Mouse (Mus musculus): ENCODE data around the gene Lpcat2. TPM values are rescaled to one million over a fixed set of nuclear protein-coding genes. Genes with fewer than 3 reads are reported as not detected.
"Not testable (repeated sequence)": the region's sequence is repeated elsewhere in the genome, so short reads cannot be mapped to it uniquely, and the experiment has no call there.

Lpcat2 gene
- polyA plus RNA-seq, 1 experiment from 2014 or later: 5.0 TPM

DNA sequence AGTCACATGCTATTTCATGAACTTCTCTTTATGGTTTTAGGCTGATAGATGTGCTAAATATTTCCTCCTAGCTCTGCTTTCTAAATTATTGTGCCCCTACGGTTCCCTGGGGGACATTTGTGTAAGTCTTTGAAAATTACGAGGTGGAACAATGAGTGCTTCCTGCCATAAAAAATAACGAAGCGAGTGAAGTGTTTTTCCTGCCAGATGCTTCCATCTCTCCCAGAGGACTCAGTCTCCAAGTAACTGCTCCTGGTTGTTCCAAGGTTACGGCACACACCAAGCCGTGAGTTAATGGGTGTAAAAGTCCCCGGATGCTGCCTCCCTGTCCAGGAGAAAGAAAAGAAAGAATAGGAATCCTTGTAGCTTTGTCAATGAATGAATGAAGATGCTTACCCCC is 15.1 kb downstream of the Lpcat2 start:
- H3K4me3 ChIP-seq (ENCODE audit: low read depth, low read length): no peak overlapping the region
- 60% methylated on average over 7 of the region's 7 CpGs for WGBS (ENCODE audit: insufficient replicate concordance)
- H3K36me3 ChIP-seq (ENCODE audit: control insufficient read depth, insufficient read depth): no peaks in the 10 kb centered on the region
- H3K27me3 ChIP-seq (ENCODE audit: control insufficient read depth, insufficient read depth, low read depth, low read length): no peaks in the 10 kb centered on the region
- no peaks in the 10 kb centered on the region for H3K9me3 ChIP-seq (replicated peaks; ENCODE audit: control insufficient read depth, low read length)
- H3K27ac ChIP-seq (ENCODE audit: low read length): no peak overlapping the region
- ATAC-seq (ENCODE audit: low read depth): no peak
- no peak overlapping the region for H3K9ac ChIP-seq (ENCODE audit: low read depth, low read length)
- no peaks in the 10 kb centered on the region for H3K4me1 ChIP-seq (ENCODE audit: control insufficient read depth, low read depth, low read length)
- no peak overlapping the region for H3K4me2 ChIP-seq (ENCODE audit: low read depth, low read length)

DNA sequence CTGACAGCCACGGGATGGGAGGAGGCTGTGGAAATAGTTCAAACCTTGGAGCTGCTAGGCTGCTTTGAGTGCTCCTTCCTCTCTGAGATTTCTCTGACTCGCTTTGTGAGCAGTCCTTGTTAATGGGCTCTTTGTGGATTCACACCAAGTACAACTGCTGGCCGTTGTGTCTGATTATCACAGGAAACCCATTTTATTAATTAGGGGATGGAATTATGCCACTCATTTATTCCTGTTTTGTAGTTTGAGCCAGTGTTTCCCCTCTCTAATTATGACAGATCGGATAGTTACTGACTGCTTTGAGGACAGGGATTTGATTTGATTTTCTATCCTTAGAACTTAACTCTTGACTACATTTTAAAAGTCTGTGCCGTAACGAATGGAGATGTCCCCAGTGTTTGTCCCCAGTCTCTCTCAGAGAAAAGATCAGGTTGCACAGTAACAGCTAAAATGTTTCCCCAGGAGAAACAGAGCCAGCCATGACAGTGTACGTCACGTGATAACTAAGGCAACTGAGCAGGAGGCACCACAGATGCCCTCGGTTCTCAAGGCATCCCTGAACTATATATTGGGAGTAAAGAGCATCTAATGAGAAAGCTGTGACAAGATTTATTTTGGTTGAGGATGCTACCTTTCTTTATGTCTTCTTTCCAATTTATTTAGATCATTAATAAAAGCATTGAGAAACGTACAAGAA is 17.1 kb downstream of the Lpcat2 start:
- Histone ChIP-seq H3K4me3 (ENCODE audit: low read depth, low read length) (no peak overlapping the region), H3K36me3 (ENCODE audit: control insufficient read depth, insufficient read depth) (no peaks in the 10 kb centered on the region), H3K9me3 (replicated peaks; ENCODE audit: control insufficient read depth, low read length) (no peaks in the 10 kb centered on the region), H3K27me3 (ENCODE audit: control insufficient read depth, insufficient read depth, low read depth, low read length) (no peaks in the 10 kb centered on the region), H3K9ac (ENCODE audit: low read depth, low read length) (no peak overlapping the region), H3K4me2 (ENCODE audit: low read depth, low read length) (no peak overlapping the region), H3K4me1 (ENCODE audit: control insufficient read depth, low read depth, low read length) (no peaks in the 10 kb centered on the region), H3K27ac (ENCODE audit: low read length) (no peak overlapping the region)
- no peak for ATAC-seq (ENCODE audit: low read depth)
- 61% methylated on average over 10 of the region's 10 CpGs for WGBS (ENCODE audit: insufficient replicate concordance)

DNA sequence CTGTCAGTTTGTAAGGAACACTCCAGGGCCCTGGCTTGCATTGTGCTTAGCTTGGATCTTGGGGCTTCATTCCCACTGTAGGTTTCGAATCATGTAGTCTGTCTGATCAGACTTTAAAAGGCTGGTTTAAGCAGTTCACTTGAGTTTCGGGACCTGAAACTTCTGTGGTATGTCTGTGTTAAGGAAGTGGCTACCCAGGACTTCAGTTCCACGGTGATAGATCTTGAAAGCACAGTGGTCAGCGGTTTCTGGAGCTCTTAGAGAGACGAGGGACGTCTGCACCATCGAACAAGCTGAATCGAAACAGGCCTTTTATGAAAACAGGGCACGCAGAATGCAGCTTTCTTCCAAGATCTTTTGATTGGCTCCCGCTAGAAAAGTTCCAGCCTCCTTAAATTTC is 20.7 kb downstream of the Lpcat2 start:
- Histone ChIP-seq H3K4me2 (ENCODE audit: low read depth, low read length) (no peak overlapping the region), H3K27ac (ENCODE audit: low read length) (no peak overlapping the region), H3K27me3 (ENCODE audit: control insufficient read depth, insufficient read depth, low read depth, low read length) (no peaks in the 10 kb centered on the region), H3K9me3 (replicated peaks; ENCODE audit: control insufficient read depth, low read length) (no peaks in the 10 kb centered on the region), H3K4me1 (ENCODE audit: control insufficient read depth, low read depth, low read length) (no peaks in the 10 kb centered on the region), H3K4me3 (ENCODE audit: low read depth, low read length) (no peak overlapping the region), H3K9ac (ENCODE audit: low read depth, low read length) (no peak overlapping the region), H3K36me3 (ENCODE audit: control insufficient read depth, insufficient read depth) (no peaks in the 10 kb centered on the region)
- ATAC-seq (ENCODE audit: low read depth): 0 out of 2 replicates have a peak, but pooled peaks have one; percentile 19
- 62% methylated on average over 10 of the region's 10 CpGs for WGBS (ENCODE audit: insufficient replicate concordance)

DNA sequence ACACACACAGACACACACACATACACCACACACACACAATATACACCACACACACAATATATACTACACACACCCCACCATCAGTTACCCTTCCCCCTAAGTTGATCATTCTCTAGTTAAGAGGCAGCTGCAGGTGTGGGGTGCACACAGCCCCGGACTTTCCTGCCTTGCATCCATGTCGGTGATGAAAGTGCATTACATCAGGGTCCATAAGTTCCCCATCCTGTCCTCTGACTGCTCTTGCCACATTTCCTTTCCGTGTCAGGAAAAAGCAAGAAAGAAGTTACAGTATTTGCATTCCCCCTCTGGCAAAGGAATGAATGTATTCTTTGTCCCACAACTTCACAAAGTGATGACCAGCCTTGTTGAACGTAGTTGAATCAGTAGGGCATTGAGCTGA is 26.1 kb downstream of the Lpcat2 start:
- H3K4me3 ChIP-seq (ENCODE audit: low read depth, low read length): no peak overlapping the region
- no peak overlapping the region for H3K4me2 ChIP-seq (ENCODE audit: low read depth, low read length)
- 0 out of 2 replicates have a peak, but pooled peaks have one; percentile 30 for ATAC-seq (ENCODE audit: low read depth)
- H3K9me3 ChIP-seq (replicated peaks; ENCODE audit: control insufficient read depth, low read length): no peaks in the 10 kb centered on the region
- no peaks in the 10 kb centered on the region for H3K4me1 ChIP-seq (ENCODE audit: control insufficient read depth, low read depth, low read length)
- no peaks in the 10 kb centered on the region for H3K36me3 ChIP-seq (ENCODE audit: control insufficient read depth, insufficient read depth)
- 31% methylated on average over 4 of the region's 4 CpGs for WGBS (ENCODE audit: insufficient replicate concordance)
- no peak overlapping the region for H3K9ac ChIP-seq (ENCODE audit: low read depth, low read length)
- H3K27ac ChIP-seq (ENCODE audit: low read length): no peak overlapping the region
- no peaks in the 10 kb centered on the region for H3K27me3 ChIP-seq (ENCODE audit: control insufficient read depth, insufficient read depth, low read depth, low read length)

DNA sequence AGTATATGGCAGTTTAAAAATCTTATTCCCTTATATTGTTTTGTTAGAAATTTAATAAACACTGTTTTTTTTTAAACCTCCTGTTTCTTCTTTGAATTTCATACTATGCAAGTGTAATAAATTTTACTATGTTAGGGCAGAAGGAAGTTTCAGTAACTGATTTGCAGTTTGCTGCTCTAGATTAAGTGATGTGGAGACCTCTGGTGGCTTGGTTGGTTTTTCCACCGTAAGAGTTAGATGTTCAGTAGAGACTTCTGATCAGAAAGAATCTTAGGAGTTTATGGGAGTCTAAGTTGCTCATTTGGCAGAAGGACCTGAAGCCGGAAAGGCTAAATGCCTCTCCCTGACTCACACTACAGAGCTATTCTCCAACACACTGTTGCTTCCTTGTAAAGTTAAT is 28.6 kb downstream of the Lpcat2 start:
- Histone ChIP-seq H3K4me1 (ENCODE audit: control insufficient read depth, low read depth, low read length) (no peaks in the 10 kb centered on the region), H3K27me3 (ENCODE audit: control insufficient read depth, insufficient read depth, low read depth, low read length) (no peaks in the 10 kb centered on the region), H3K4me2 (ENCODE audit: low read depth, low read length) (no peak overlapping the region), H3K9me3 (replicated peaks; ENCODE audit: control insufficient read depth, low read length) (no peaks in the 10 kb centered on the region), H3K4me3 (ENCODE audit: low read depth, low read length) (no peak overlapping the region), H3K36me3 (ENCODE audit: control insufficient read depth, insufficient read depth) (no peaks in the 10 kb centered on the region), H3K9ac (ENCODE audit: low read depth, low read length) (no peak overlapping the region), H3K27ac (ENCODE audit: low read length) (no peak overlapping the region)
- 64% methylated on average over 2 of the region's 2 CpGs for WGBS (ENCODE audit: insufficient replicate concordance)
- ATAC-seq (ENCODE audit: low read depth): no peak

DNA sequence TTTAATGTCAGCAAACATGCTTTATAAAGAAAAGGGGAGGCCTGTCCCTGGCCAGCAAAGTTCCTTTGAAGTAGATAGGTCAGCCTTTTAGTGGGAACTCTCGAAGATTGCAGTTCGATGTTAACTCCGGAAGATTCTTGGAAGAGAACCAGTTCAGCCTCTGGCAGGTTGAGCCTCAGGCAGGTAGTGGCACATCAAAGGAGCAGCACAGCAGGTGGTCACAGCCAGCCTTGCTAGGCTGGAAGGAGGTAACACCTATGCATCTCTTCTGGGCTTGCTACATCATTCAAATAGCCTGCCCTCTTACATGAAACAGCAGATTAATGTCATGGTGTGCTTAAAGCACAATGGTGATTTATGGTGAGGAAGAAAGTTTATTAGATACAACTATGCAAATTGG is 37.1 kb downstream of the Lpcat2 start:
- not testable (repeated sequence) for ATAC-seq (ENCODE audit: low read depth); H3K27ac ChIP-seq (ENCODE audit: low read length); H3K4me3 ChIP-seq (ENCODE audit: low read depth, low read length); H3K4me2 ChIP-seq (ENCODE audit: low read depth, low read length); H3K9me3 ChIP-seq (replicated peaks; ENCODE audit: control insufficient read depth, low read length); H3K4me1 ChIP-seq (ENCODE audit: control insufficient read depth, low read depth, low read length); H3K36me3 ChIP-seq (ENCODE audit: control insufficient read depth, insufficient read depth); H3K27me3 ChIP-seq (ENCODE audit: control insufficient read depth, insufficient read depth, low read depth, low read length); H3K9ac ChIP-seq (ENCODE audit: low read depth, low read length)
- 55% methylated on average over 3 of the region's 3 CpGs for WGBS (ENCODE audit: insufficient replicate concordance)

DNA sequence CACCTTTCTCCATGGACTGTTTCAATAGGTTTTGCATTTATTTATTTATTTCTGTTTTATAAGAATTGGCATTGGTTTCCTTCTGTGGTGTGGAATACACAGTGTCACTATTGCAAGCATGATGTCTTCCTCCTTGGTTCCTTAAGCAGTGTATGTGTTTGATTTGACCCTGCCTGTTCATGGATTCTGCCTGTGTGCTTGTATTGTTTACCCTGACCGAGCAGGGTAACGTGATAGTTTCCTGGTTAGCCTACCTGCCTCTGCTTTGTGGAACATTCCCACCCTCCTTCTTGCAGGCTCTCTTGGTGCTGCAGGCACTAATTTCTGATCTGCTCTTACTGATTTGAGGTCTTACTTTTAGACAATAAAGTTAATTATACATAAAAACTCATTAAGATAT is 38.7 kb downstream of the Lpcat2 start:
- Histone ChIP-seq H3K9ac (ENCODE audit: low read depth, low read length) (no peak overlapping the region), H3K36me3 (ENCODE audit: control insufficient read depth, insufficient read depth) (no peaks in the 10 kb centered on the region), H3K4me1 (ENCODE audit: control insufficient read depth, low read depth, low read length) (no peaks in the 10 kb centered on the region), H3K27me3 (ENCODE audit: control insufficient read depth, insufficient read depth, low read depth, low read length) (no peaks in the 10 kb centered on the region), H3K9me3 (replicated peaks; ENCODE audit: control insufficient read depth, low read length) (no peaks in the 10 kb centered on the region), H3K27ac (ENCODE audit: low read length) (no peak overlapping the region), H3K4me2 (ENCODE audit: low read depth, low read length) (no peak overlapping the region), H3K4me3 (ENCODE audit: low read depth, low read length) (no peak overlapping the region)
- WGBS (ENCODE audit: insufficient replicate concordance): 54% methylated on average over 2 of the region's 2 CpGs
- no peak for ATAC-seq (ENCODE audit: low read depth)

DNA sequence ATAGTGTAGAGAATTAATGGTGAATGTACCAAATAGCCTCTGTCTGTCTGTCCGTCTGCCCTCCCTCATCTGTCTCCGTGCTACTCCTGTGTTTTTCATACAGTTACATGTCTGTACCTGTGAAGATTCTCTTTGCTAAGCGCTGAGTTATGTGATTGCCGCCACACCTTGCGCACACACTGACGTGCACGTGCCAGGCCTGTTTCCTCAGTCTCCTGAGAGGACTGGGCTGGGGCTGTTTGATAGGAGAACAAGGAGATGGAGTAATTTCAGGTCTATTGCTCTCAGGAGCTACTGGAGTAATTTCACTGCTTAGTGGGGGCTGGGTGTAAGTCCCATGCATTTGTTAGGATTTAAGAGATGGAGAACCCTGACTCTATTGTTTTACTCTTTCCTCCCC is 39.9 kb downstream of the Lpcat2 start:
- H3K9ac ChIP-seq (ENCODE audit: low read depth, low read length): no peak overlapping the region
- ATAC-seq (ENCODE audit: low read depth): no peak
- no peaks in the 10 kb centered on the region for H3K9me3 ChIP-seq (replicated peaks; ENCODE audit: control insufficient read depth, low read length)
- no peak overlapping the region for H3K4me2 ChIP-seq (ENCODE audit: low read depth, low read length)
- no peaks in the 10 kb centered on the region for H3K27me3 ChIP-seq (ENCODE audit: control insufficient read depth, insufficient read depth, low read depth, low read length)
- H3K36me3 ChIP-seq (ENCODE audit: control insufficient read depth, insufficient read depth): no peaks in the 10 kb centered on the region
- no peak overlapping the region for H3K4me3 ChIP-seq (ENCODE audit: low read depth, low read length)
- no peak overlapping the region for H3K27ac ChIP-seq (ENCODE audit: low read length)
- H3K4me1 ChIP-seq (ENCODE audit: control insufficient read depth, low read depth, low read length): no peaks in the 10 kb centered on the region
- WGBS (ENCODE audit: insufficient replicate concordance): 73% methylated on average over 7 of the region's 7 CpGs

DNA sequence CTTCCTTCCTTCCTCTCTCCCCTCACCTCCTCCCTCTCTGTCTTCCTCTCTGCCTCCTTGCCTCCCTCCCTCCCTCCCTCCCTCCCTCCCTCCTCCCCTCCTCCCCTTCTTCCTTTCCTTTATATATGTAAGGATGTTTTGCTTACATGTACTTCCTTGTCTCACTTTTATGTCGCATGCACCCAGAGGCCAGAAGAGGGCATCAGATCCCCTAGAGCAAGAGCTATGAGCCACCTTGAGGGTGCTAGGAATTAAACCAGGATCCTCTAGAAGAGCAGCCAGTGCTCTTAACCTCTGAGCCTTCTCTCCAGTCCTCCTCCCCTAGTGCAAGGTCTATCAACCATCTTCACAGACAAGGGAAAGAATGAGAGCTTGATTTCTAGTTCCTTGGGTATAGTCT is 40.9 kb downstream of the Lpcat2 start:
- H3K27me3 ChIP-seq (ENCODE audit: control insufficient read depth, insufficient read depth, low read depth, low read length): no peaks in the 10 kb centered on the region
- 55% methylated on average over 1 of the region's 1 CpGs for WGBS (ENCODE audit: insufficient replicate concordance)
- H3K4me3 ChIP-seq (ENCODE audit: low read depth, low read length): no peak overlapping the region

More for the DNA sequence above, 40.9 kb downstream of the Lpcat2 start:
- no peak overlapping the region for H3K27ac ChIP-seq (ENCODE audit: low read length)
- ATAC-seq (ENCODE audit: low read depth): no peak
- no peaks in the 10 kb centered on the region for H3K9me3 ChIP-seq (replicated peaks; ENCODE audit: control insufficient read depth, low read length)
- no peak overlapping the region for H3K9ac ChIP-seq (ENCODE audit: low read depth, low read length)
- no peaks in the 10 kb centered on the region for H3K4me1 ChIP-seq (ENCODE audit: control insufficient read depth, low read depth, low read length)
- no peaks in the 10 kb centered on the region for H3K36me3 ChIP-seq (ENCODE audit: control insufficient read depth, insufficient read depth)
- no peak overlapping the region for H3K4me2 ChIP-seq (ENCODE audit: low read depth, low read length)

All from liver, embryonic 16.5 days (tissue).